Mouse (Mus musculus) frontal cortex, adult (tissue): ENCODE measurements at regions not wholly inside any gene's neighbourhood (a gene's known extent, or its start where the extent isn't known, plus 50 kb on each side); places are given as distances from the start of the nearest gene placed in this dataset.
"Not testable (repeated sequence)": the region's sequence is repeated elsewhere in the genome, so short reads cannot be mapped to it uniquely, and the experiment has no call there.

ENCODE experiments used
- ATAC-seq: cut with Nextera tagmentation; 2 replicates; pipeline ENCODE4 v1.9.2; 2017; ENCODE audit warnings: mild to moderate bottlenecking, moderate library complexity, mixed read lengths; ENCODE audit not compliant: low TSS enrichment

DNA sequence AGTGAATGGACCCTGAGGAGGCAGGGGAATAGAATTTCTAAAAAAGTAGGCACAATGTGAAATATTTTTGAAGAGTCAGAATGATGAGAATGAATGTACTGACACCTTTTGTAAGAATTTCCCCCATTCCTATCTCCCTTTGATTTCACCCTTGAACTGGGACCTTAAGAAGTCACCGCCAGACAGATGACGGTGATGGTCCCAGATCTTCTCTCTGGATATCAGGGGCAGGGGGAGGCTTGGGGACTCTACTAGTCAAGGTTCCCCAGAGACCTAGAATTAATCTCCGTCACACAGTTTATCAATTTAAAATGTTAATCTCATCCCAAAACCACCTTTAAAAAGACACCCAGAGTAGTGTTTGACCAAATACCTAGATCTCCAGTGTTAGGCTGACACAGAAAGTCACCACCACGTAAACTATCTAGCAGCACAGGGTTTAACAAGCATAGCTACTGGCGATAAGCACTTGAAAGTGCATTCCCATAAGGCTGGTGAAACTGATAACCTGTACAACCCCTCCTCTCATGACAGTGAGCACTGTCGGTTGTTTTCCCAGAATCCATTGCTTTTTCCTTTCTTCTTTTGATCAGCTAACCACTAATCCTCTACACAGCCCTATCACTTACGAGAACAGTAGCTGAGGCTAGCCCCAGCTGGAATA lies 163.5 kb upstream of the Cdkn3 start:
- no peak for ATAC-seq

DNA sequence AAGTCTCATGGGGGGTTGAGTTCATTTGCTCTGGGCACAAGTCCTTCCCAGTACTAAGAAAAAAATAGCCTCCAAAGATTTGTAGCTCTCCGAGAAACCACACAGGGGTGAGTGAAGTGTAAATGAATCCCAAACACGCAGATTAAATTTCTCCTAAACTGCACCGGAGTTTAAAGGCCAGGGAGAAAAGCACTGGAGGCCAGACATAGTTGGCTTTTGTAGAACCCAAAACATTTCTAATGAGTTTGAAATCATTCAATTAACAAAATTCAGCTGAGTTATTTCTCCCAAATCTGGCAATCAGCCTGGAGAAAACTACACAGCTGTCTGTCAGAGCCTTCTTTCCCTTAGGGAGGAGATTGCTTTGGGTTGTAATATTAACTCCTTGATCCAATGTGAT lies 166.2 kb upstream of the Cdkn3 start:
- no peak for ATAC-seq

DNA sequence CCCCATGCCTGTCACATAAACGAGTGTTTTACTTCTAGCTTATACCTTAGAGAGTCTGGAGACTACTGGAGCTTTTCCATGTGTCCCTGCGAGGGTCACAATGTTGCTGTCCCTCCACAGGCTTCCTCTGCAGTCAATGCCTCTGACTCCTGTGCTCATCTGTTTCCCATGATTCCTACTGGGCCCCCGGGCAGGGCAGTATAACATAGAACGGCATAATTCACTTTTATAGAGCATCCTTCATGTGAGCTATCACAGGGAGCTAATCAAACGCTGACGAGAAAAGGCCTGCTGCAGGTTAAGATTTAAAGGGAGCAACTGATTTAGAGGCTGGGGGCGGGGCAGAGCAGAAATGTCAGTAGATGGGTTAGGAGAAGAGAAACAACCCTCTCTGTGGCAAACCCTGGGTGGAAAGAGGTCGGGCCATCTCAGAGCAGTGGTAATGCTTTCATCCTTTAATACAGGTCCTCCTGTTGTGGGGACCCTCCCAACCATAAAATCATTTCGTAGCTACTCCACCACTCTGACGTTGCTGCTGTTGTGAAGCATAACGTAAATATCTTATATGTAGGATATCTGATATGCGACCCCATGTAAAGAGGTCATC lies 168.5 kb upstream of the Cdkn3 start:
- ATAC-seq = no peak

DNA sequence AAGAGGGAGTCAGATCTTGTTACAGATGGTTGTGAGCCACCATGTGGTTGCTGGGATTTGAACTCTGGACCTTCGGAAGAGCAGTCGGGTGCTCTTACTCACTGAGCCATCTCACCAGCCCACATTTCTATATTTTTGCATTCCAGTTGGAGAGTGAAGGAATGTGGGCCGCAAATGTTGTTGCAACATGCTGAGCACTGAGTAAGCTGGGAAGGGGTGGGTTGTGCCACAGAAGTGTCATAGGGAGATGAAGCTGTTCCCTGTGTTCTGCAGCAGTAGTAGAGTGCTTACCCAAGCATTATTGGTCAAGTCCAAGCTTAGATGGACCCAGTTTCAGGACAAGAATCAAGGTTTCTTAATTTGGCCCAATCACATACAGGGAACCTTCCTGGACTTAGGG lies 169.1 kb upstream of the Cdkn3 start:
- peak; percentile 74 for ATAC-seq

DNA sequence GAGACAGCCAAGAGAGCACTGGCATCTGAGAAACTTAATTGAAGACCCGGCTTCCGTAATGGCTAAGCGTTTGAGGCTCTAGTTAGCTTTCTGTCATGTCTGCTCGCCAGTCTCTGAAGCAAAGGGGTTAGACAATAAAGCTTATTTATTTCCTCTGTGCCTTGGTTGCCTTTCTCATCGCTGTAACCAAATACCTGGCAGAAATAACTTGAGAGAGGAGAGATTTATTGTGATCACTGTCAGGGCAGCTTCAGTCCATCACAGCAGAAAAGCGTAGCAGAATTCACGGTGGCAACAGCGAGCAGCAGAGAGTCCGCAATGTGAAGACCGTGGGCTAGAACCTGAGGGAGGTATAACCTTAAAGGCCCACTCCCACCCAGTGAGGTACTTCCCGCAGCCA lies 174.2 kb upstream of the Cdkn3 start:
- no peak for ATAC-seq

DNA sequence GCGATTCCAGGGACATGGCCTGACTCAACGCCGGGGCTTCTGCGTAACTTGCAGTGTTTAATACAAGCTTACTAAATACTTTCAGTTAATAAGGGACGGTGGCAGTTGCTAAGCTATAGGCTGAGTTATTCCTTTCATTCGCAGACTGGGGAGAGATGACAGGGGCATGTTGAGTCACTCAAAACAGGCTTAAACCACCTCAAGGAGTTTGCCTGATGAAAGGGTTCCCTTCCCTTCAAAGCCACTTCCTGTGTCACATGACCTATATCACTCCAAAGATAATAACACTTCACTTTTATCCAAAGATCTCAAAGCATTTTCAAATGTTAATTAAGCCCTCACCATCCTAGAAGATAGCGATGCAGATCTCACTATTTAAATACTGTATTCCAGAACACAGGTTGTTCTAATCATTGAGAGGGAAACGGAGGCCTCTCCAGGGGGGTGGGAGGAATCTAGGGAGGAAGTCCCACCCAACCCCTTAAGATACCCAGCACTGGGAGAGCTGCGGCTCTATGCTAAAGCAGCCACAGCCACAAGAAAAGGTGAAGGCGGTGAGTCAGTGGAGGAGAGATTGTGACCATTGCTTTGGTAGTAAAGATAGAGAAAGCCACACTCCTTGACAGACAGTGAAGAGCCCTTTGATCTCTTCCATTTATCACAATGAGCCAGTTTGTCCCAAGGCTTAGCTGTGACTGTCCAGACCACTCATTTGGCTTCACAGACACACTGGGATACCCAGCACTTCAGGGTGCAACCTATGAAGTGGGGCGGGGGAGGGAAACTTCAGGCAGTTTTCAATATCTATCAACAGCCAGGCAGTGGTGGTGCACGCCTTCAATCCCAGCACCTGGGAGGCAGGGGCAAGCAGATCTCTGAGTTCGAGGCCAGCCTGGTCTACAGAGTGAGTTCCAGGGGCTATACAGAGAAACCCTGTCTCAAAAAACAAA lies 182.0 kb upstream of the Cdkn3 start:
- no peak for ATAC-seq

DNA sequence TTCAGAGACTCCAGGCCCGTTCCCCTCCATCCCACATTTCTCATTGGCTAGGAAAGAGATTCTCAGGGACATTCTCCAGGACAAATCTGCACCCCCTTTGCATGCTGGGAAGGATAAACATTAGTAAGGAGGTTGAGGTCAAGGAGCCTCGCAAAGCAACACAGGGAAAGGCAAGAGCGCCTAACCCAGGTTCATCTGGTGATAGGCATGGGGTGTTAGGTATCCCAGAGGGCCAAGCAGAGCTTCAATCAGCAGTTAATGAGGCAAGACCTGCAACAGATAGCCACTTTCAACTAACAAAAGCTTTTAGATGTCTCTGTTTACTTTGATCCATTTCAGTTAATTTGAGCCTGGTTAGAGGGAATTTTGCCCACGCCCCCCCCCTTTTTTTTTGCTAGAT lies 184.5 kb upstream of the Cdkn3 start:
- no peak for ATAC-seq

DNA sequence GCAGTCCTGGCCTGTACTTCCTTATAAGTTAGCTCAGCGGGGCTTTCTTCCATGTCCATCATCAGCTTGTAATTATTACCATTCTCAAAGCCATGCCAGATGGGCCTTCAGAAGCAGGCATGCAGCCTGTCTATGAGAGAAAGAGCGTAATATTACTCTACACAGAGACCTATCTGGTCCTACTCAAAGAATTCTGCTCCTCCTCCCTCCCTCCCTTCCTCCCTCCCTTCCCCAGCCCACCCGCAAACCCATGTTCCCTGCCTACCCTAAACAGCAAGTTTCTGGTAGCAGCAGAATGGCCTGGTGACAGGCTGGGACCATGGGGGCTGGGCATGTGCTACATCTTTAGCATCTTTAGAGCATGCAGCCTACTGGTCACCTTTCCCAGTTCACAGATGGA lies 184.9 kb upstream of the Cdkn3 start:
- no peak for ATAC-seq

DNA sequence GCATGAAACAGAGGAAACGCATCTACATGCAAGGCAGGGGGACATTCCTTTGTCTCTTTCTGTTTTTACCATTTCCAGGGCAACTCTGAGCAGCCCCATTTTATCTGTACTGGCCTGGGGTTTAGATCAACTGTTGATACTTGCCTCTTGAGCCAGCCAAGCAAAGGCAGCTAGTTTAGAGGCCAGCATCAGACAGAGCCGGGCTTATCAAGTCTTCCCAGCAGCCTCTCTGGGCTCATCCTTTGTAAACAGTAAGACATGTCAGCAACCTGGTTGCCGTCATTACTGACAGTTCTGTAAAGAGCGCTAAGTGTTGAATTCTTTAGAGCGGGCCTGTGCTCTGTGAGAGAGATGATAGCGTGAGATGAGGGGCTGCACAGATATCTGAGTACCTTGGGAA lies 182.9 kb upstream of the Bmp4 start:
- no peak for ATAC-seq

DNA sequence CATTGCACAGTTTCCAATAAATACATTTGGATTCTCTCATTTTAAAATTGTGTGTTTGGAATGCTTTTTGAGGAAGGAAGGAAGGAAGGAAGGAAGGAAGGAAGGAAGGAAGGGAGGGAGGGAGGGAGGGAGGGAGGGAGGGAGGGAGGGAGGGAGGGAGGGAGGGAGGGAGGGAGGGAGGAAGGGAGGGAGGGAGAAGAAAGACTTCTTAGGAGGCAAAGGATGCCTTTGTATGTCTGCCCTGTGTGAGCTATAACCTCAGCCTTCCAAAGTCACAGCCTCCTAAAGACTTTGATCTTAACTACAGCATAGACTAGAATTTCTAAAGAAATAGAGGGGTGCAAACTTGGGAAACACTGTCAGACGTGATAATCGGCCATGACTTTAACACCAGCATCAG lies 182.5 kb upstream of the Bmp4 start:
- ATAC-seq = not testable (repeated sequence)

DNA sequence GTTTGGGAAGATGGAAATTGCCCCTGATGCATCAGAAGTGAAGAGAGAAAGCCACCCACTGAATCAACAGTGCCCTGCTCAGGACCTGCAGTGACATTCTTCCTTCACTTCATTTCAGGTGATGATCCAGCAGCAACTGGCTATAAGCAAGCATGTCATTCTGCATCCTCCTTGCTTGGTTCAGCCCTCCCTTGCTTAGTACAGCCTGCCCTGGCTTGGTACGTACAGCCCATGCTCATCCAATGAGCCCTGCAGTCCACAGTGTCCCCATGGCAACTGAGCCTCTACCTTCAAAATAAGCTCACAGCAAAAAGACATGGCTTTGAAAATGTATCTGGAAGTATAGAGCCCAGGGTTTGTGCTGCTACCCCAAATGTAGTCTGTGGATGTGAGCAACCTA lies 181.4 kb upstream of the Bmp4 start:
- no peak for ATAC-seq

DNA sequence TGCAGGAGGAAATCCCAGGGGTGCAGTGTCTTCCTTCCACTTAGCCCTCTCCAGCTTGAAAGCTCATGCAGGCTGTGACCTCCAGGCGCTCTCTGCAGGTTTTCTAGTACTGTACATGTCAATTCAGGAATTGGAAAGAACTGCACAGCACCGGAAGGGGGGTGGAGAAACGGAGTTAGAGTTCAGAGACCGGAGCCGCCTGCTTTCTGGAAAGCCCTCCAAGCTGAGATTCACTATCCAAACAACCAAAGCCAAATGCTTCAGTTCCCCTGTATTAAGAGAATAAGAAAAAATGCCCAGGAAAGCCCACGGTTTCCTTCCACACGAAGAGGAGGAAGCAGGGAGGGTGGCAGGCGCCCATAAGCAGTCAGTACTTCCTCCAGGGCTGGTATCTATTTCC lies 178.8 kb upstream of the Bmp4 start:
- no peak for ATAC-seq

DNA sequence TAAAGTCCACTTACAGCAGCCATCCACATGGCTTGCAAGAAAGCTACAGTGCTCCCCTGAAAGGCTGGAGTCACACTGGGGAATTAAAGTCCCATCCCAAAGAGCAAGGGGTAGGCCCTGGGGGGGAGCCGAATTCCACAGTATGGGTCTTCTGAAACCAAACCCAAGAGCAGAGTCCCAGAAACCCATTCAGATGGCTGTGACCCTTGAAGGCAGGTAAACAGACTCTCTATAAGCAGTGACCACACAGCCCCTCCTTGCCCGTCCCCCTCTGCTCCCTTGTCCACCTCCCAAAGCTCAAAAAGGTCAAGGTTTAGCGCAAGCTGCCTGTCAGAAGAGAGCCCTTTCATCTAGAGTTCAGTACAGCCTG lies 176.9 kb upstream of the Bmp4 start:
- ATAC-seq = no peak

DNA sequence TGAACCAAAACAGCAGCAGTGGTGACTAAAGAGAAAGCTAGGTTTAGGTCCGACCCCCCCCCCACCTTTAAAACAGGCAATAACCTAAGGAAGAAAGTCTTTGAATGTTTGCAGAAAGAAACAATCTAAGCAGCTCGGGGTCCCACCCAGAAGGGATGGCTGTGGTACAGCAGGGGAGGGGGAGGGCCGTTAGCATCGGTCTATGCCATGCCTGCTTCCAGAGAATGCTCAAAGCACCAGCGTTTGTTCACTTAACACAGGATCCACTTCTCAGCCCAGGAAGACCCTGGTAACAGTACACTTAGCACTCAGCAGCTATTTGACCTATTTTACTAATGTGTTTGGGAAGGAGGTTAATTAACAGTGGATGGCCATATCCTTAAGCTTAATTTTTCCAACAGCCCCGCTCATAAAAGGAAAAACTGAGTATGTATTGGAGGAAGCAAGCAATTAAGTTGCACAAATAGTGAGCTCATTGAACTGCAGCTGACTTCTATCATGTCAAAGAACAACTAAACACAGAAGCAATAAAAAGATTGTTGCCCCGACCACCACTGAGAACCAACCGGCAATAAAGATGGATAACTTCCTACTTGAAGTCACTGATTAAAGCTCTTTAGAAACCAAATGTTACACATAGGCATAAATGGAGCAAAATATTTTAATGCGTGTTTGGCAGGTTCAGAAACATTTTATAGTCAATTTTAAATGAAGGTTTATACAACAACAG lies 176.4 kb upstream of the Bmp4 start:
- ATAC-seq = no peak

DNA sequence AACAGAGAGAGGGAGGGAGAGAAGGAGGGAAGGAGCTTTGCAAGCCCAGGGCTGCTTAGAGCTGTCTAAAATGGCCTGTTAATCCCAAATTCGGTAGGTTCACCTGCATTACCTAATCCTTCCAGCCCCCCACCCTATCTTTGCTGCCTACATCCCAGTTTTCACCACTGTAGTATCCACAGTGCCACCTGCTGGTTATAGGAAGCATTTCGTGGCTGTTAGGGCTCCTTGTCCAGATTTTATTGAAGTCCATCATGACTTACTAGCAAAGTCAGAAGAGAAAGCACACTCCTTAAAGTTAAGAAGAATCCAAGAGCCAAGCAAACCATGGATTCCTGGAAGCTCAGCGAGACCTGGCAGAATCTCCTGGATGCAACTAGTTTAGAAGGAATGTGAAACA lies 174.5 kb upstream of the Bmp4 start:
- ATAC-seq = peak; percentile 81

DNA sequence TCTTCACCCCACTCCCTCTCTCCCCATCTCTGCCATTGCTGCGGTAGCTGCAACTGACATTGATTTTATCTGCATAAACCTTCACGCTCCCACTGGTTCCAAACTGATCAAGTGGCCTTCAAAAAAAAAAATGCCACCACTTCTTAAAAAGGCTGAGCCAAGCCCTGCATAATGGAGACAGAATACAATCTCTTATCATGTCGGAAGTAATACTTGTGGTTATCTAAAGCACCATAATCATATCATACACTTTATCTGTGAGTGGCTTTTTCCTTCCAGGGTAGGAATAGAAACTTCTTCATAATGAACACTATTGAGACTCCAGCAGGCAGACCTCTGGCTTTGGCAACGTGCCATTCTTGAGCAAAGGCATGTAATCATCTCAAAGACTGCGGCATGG lies 171.5 kb upstream of the Bmp4 start:
- ATAC-seq = no peak

DNA sequence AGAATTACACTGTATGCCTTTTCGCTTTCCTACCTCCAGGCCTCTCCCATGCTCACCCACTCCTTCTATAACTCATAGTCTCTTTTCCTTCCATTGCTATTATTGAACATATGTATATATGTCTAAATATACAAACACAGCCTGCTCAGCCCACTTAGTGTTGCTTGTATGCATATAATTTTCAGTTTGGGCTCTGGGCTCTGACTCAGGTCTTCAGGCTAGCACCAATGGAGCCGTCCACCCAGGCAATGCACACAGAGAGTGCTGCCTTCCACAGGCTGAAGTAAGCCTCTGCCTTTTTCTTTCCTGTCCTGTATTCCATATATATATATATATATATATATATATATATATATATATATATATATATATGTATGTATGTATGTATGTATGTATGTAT lies 162.8 kb upstream of the Bmp4 start:
- ATAC-seq = peak; percentile 67

DNA sequence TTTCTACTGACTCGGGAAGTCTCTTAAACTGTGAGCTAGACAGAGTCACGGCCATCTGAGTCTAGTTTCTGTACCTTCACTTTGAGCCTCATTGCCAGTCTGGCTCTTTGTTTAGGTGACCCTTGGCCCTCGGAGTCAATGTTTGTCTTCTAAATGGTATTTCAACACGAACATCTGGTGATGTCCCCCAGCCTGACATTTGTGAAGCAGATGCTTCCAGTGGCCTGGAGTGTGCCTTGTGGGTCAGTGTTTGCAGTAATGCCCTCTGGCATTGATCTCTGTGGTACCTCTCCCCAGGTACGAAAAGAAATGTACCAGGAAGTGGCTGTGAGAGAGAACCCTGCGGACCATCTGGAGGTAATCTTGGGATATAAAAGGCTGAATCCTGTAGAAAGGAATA lies 155.7 kb upstream of the Bmp4 start:
- ATAC-seq = no peak

DNA sequence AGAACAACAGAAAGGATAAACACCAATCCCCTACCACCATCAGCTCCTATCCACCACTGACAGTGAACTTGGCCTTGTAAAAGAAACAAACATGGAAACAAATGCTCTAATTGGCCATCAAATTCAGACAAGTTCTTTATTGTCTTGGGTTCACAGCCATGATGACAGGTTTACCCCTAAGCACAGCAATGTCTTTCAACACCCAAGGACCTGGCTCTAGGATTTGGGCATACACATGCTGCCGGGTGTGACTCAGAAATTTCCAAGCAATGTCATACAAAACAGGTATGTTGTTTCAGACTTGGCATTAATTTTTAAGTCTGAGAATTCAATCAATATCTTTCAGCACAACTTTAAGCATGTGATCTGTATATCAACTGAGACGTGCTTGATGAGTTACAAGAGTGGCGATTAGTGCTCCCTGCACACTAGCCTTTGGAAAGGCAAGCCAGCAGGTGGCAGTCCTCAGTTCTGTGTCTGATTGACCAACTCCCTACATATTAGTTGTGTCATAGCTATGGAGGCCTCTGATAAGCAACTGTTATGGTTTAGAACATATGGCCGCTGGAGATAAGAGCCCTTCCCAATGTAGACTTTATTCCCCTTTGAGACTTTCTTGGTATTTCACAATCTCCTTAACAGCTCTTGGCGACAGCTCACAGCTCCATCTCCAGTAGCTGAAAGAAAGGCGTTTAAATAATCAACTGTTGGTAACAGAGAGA lies 149.2 kb upstream of the Bmp4 start:
- ATAC-seq = no peak

DNA sequence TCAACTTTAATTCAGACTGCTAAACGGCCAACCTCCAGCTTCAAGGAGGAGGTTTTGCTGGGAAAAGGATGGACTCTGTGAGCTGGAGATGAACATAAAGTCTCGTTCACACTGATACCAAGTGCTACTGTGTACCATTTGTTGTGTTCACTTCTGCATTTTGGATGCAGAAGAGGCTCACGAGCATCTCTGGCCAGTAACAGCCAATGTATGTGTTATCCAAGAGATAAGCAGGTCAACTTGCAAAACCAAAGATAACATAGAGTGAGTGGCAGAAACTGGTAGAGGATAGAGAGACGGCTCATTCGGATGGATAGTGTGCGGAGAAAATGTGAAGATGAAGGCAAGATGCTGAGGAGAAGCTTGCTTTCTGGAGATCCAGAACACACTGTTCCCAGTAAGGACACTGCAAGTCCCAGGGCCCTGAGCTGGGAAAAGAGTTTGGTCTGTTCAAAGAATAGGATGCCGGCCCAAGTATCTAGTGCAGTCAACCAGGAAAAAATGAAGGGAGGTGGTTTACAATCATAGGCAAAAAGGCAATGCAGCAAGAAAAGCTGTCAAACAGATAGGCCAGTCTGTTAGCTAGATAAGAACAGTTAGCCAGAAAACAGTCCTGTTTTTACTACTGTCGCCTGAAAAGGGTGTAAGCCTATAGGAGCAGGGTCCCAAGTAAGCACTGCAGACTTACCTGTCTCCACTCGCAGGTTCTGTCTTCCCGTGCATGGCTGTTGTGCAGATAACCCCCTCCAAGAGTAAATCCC lies 145.7 kb upstream of the Bmp4 start:
- ATAC-seq = no peak

DNA sequence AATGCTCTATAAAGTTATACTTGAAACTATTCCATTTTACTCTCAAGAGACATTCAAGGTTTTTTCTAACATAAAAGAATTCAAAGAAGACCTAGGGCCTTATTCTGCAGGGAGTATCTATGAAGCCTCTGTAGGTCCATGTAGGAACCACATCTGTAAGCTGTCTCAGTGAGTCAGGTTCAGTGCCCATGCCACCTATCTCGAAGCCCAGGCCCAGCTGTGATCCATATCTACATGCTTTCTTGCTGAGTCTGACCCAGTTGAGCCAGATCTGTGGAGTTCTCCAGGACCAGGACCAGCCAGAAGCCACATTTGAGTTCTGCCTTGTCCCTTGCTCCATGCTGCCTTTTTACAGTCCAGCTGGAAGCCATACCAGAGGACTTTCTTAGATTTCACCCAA lies 142.2 kb upstream of the Bmp4 start:
- ATAC-seq = no peak
